Mouse (Mus musculus) megakaryocyte progenitor cell, adult 5-6 weeks (primary cell): ENCODE results near the gene Shank2. TPM values are rescaled to one million over a fixed set of nuclear protein-coding genes. Genes with fewer than 3 reads are reported as not detected.
A peak's percentile ranks its signal among the peaks of the same experiment; 100 is the strongest.

ENCODE experiments used
- ATAC-seq: replicated peaks from 2 replicates; pipeline ENCODE4 v1.8.0; 2016; ENCODE audit warnings: mild to moderate bottlenecking, moderate TSS enrichment, inconsistent platforms; ENCODE audit not compliant: poor library complexity
- total RNA-seq, 2 experiments: library from RNA; stranded (forward) in 1 of 2; stranded (reverse) in 1 of 2; fragments of 157-497, 149-512 nt in 1 of 2; fragments of 200-1000 nt in 1 of 2; gene quantifications; 2 replicates each; pipeline versions ENCODE4 v1.2.3 to v1.2.4; 2015 to 2017

Gene Shank2
- total RNA-seq (2015) = not detected in 2 replicates
- not detected in 2 replicates for total RNA-seq (2017)

GRCm38 (mm10) chr7:144001628-144002027 lies at the start of gene Shank2:
TSS of gene Shank2 (plus strand) at chr7:144001928.
- ATAC-seq = no peak

- no peak for ATAC-seq
Measured at GRCm38 (mm10) chr7:143952130-143952529, 49.6 kb upstream of the Shank2 start.

GRCm38 (mm10) chr7:143956575-143957295 lies 45.0 kb upstream of the Shank2 start:
- no peak for ATAC-seq

- ATAC-seq = no peak
Measured at GRCm38 (mm10) chr7:143958030-143958565, 43.6 kb upstream of the Shank2 start.

- no peak for ATAC-seq
Measured at GRCm38 (mm10) chr7:143963813-143964212, 37.9 kb upstream of the Shank2 start.

- ATAC-seq = no peak
Measured at GRCm38 (mm10) chr7:143966621-143967020, 35.1 kb upstream of the Shank2 start.

- no peak for ATAC-seq
Measured at GRCm38 (mm10) chr7:143977491-143977830, 24.3 kb upstream of the Shank2 start.

- no peak for ATAC-seq
Measured at GRCm38 (mm10) chr7:143977831-143978682, 23.7 kb upstream of the Shank2 start.

DNA sequence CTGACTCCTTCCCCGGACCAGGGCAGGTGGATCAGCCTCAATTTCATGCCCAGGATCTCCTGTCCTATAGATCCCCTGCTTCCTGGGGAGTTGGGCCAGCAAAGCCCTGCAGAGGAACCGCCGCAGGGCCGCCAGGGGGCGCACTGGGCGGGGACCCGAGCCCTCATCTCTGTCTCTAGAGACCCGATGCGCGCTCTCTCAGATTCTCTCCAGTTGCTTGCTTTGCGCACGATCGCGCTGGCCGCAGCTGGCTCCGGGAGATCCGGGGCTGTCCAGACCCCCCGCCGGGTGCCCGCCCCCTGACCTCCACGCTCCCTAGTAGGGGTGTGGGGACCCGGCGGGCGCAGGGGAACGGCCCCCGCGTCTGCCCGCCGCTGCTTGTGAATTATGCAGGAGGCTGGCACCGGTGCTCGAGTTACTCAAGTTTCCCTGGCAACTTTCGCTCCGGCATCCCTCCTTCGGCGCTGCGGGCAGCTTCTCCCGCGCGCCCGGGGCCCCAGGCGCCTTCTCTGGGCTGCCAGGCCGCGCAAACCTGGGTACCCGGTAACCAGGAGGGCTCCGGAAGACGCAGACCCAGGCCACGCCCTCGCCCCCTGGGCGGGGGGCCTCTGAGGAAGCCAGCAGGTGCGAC lies 22.9 kb upstream of the Shank2 start:
- peak; percentile 80 for ATAC-seq

DNA sequence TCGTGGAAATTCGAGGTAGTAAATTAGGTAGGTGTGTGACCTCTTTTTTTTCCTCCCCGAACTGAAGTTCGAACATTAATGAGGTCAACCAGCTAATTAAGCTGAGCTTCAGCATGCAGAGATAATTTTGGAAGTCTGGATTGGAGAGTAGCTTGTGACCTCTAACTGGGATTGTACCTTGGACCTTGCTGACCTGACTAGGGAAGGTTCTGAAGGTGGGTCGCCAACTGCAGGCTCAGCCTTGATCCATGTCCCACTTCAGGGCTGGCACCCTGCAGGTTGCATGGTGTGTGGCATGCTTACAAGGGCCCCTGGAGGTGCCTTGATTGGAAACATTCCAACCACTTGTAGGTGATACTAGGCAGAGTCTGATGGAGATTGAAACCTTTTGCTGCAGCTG lies 21.7 kb upstream of the Shank2 start:
- ATAC-seq = no peak

DNA sequence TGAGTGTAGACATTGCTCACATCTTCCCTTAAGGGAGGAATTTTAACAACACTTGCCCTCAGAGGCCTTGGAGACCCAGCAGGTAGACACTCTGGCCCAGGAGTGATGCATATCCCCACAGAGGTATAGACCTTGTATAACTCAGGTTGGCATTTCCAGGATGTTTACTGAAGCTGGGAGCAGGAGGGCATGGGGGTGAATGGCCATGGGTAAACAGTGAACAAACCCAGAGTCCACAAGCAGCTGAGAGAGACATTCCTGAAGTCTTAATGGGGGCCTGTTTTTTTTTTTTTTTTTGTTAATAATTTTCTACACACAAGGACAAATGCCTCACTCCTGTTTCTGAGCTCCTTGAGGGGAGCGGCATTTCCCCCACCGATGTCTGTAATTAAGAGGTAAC lies 15.4 kb upstream of the Shank2 start:
- ATAC-seq = no peak

DNA sequence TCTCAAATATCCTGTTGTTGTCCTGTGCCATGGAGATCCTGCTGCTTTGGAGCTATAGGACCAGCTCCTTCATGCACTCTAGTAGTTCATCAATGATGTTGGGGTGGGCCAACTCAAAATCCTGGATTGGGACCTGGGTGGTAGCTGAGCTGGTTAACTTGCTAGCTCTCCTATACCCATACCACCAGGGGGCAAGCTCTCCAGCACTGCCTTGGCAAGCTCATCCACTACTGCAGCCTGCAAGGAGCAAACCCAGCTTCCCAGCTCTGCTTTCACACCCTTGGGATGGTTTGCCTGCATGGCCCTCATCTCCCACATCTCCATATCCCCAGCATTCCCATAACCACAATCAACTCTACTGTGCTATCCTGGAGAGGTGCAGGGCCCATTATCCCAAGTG lies 10.6 kb upstream of the Shank2 start:
- no peak for ATAC-seq

- ATAC-seq = no peak
Measured at GRCm38 (mm10) chr7:143999073-143999472, 2.7 kb upstream of the Shank2 start.

DNA sequence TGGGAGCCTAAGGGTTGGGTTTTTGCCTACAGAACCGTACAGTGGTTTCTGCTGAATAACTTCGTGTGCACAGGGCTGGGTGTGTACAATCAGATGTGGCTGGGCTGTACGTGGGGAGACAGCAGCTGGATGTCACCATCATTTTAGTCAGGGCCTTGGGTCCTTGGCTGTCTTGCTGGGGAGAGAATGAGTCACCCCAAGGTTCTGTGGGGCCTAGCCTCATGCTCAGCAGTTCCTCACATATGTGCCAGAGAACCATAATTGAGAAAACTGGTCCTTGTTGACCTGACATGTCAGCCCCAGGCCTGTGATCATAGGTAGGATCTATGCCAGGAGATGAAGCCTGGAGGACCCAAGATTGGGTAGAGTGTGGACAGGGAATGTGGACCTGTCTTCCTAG lies 1.7 kb downstream of the Shank2 start:
- ATAC-seq = no peak

DNA sequence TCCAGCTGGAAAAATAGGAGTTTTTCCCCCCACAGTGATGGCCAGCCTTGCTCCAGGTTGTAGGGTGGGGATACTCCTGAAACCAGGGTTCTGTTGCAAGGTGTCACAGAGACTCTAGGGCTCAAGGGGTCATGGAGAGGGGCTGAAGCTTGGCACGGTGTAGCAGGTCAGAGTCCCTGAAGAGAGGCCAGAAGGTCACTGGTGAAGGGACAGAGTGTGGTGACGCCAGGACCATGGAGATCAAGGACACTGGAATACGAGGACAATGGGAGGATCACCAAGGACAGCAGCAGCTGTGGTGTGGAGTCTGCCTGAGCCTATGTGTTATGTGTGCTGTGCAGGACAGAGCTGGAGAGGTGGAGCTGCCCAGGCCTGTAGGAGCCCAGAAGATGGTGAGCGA lies 6.4 kb downstream of the Shank2 start:
- ATAC-seq = no peak

DNA sequence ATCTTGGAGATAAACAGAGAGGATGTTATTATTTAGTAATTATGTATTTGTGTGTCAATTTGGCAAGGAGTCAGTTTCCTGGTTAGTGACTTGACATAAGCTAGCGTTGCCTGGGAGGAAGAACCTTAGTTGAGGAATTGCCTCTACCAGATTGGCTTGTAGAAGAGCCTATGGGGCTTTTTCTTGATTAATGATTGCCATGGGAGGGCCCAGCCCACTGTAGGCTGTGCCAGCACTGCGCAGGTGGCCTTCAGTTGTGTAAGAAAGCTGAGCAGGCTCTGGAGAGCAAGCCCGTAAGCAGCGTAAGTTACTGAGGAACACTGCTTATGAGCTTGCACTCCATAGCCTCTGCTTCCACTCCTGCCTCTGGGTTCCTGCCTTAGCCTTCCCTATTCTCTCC lies 7.3 kb downstream of the Shank2 start:
- ATAC-seq = no peak

DNA sequence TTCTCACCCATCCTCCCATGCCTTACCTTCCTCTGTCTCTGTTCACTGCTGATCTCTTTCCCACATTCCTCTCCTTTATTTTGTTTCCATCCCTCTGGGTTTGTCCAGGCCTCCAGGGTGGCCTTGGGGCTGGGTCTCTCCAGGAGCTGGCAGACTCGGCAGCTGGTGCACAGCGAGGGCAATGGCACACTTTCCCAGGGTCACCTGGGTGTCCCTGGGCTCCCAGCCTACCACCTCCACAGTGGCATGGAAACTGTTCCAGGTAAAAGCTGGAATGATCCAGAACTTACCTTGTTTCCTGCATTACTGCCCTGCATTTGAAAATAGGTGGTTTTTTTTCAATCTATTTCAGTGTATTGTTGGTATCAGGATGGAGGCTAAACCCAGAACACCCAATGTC lies 12.8 kb downstream of the Shank2 start:
- ATAC-seq = no peak

DNA sequence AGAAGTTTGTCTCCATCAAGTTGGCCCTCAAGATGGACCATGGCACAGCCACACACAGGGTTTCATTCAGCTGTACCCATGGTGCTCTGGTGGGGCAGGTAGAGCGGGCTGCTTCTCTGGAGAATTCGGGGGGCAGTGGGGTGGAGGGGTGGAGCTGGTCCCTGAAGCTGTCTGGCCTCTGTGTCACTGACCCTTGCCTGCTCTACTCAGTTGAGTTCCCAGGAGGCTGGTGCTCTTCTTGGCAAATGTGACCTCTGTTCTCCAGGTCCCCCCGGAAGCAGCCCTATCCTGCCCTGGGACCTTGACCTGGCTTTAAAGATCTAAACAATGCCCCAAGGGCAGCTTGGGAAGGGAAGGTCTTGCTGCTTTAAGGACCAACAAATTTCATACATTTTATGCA lies 20.1 kb downstream of the Shank2 start:
- ATAC-seq = no peak

GRCm38 (mm10) chr7:144022682-144023081 lies 21.0 kb downstream of the Shank2 start:
- no peak for ATAC-seq

GRCm38 (mm10) chr7:144023561-144023960 lies 21.8 kb downstream of the Shank2 start:
- ATAC-seq = no peak

GRCm38 (mm10) chr7:144026024-144026752 lies 24.5 kb downstream of the Shank2 start:
- no peak for ATAC-seq
